Mouse (Mus musculus): ENCODE measurements around the gene Med12l. TPM values are rescaled to one million over a fixed set of nuclear protein-coding genes. Genes with fewer than 3 reads are reported as not detected.
"Not testable (repeated sequence)": the region's sequence is repeated elsewhere in the genome, so short reads cannot be mapped to it uniquely, and the experiment has no call there.

Med12l gene
- polyA plus RNA-seq, 1 experiment = 2.8 TPM

DNA sequence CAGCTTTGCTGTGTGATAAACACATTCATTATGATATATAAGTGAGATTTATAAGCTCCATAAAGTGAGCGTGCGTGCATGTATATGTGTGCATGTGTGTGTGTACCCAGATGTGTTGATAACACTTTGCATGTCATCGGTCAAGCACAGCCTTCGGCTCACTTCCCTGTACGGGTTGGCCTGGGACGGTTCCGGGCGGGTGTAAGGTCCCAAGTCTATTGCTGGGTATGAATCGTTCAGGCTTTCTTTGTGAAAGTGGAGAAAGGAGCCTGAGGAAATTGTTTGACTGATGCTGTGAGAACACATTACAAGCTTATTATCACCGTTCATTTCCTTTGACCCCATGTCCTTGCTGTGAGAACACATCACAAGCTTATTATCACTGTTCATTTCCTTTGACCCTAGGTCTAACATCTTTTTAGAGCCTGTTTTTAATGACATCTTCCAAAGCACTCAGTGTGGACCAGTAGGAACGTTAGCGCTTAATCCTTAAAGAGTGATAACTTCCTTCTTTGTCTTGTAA is 133.4 kb downstream of the Med12l start:
- no peak for DNase-seq (ENCODE audit: low read depth)

DNA sequence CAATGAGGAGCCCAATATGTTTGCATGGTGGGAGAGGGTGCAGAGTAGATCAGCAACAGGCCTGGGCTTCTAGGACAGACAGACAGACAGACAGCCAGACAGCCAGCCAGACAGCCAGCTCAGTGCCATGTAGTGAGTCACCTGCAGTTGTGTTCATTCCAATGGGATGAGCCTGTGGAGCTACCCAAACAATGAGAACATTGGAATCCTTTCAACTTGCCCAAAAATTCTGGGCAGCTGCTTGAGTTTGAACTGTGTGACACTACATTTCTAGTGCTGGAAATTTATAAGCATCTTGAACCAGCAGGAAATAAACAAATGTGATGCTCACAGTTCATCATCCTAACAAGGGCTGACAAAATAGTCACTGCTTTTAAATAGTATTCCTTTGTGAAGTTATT is 134.0 kb downstream of the Med12l start:
- no peak for DNase-seq (ENCODE audit: low read depth)

DNA sequence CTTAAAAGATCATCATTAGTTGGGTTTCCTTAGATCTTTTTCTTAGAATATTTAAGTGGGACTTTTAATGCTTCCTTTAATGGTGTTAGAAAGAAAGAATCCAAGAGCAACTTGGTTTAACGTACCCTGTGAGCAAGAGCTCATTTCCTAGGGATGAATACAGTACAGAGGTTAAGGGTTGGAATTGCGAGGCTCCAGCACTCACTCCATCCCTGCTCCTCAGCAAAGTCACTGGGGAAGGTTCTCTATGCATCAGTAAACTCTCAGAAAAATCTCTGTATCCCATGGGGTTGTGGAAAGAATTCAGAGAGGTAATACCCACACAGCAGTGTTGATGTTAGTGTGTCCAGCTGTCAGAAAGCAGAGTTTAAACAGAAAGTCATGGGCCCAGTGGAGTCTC is 134.5 kb downstream of the Med12l start:
- no peak for DNase-seq (ENCODE audit: low read depth)

DNA sequence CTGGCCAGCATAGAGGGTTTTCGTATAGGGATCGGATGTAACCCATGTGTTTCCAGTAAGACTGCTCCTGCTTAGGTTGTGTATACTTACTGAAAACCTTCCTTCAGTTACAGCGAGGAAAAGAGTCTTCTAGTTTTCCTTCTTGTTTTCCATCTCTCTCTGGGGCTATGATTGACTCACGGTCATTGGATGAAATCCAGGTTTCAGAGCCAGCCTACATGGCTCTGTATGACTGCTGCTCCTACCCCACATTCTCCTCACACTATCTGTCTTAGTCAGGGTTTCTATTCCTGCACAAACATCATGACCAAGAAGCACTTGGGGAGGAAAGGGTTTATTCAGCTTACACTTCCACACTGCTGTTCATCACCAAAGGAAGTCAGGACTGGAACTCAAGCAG is 135.3 kb downstream of the Med12l start:
- DNase-seq (ENCODE audit: low read depth) = not testable (repeated sequence)

DNA sequence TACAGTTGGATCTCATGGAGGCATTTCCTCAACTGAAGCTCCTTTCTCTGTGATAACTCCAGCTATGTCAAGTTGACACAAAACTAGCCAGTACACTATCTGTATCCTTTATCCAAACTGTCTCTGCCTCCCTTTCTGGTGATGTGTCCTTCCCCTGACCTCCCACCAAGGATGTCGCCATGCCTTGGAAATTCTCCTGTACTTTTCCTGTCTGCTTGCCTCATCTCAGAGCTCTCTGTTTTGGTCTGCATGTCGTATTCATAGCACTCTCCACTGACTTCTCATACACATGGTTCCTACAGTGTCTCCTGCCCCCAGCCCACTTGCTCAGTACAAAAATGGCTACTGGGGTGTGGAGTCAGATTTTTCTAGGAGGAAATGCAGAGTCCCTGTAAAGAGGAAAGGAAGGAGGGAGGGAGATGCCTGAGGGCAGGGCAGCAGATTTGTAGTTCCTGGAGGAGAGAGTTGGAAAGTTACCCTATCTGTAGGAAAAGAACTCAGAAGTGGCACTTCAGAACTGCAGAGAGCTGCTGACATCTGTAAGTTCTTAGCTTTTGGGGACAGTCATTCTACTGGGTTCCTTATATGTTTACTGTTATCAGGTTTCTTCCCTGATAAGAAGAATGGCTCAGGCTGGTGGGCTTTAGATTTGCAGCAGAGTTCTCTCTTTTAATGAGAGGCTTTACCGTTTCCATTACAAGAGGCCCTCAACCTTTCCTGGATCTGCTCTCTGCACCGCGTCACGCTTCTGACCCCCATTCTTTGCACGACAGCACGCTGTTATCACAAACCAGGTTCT is 136.1 kb downstream of the Med12l start:
- no peak for DNase-seq (ENCODE audit: low read depth)

DNA sequence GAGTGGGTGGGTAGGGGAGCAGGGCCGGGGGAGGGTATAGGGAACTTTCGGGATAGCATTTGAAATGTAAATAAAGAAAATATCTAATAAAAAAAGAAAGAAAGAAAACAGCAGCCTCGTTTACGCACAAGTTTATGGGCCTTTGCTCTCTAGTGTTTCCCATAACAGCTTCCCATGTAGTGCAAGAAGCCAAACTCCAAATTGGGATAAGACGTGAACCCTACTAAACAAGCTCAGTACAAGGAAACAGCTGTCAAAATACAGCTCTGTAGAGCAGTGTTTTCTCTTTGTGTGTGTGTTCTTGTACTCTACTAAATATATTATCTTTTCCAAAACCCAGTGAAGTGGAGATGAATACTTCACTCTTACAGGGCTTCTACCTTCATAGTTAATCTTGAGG is 139.6 kb downstream of the Med12l start:
- DNase-seq (ENCODE audit: low read depth) = no peak

DNA sequence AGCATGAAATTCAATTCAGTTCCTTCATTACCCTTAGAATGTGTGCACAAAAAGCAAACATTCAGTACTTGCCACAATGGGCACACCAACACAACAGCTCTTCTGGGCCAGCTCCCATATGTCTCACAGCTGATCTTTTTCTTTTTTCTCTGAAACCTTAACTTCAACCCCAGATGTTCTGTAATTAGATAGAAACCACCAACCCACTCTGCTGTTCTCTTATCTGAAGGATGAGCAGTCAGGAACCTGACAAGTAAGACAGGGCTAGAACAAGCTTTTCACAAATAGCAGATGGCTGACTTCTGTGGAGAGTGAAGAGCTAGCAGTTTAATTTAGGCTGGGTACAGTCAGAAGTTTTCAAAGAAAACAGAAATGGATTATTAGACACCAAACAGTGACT is 144.0 kb downstream of the Med12l start:
- no peak for DNase-seq (ENCODE audit: low read depth)

DNA sequence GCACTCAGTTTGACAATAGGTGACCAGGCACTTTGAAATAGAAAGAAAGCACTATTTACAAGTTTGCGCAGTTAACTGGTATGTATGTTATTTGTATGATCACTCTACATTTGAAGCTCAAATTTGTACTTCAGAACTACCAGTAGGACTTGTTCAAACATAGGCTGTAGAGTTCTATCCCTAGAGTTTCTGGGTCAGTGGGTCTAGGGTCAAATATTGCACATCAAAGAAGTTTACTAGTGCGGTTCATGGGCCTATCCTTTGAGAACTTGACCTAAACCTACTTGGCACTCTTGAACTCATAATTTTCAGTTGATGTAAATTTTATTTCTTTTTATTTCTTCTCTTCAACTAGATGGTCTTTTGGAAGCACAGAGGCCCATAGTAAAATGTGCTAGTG is 145.0 kb downstream of the Med12l start:
- DNase-seq (ENCODE audit: low read depth) = no peak

DNA sequence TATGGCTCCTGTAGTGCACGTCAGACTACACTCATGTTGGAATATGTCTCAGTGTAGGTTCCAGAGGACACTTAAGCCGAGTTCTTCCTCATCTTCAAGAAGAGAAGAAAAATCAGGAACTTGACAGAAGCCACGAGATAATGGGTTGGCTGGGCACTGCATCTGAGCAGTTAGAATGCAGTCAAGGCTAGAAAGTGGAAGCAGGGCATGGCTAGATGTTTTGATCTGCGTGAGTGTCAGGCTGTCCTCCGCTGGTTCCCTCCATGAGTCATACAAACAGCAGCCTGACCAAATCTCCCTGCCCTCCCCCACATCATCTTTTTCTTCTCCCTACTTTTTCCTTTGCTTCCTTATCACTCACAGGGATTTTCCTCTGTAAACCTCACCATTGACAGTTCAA is 147.8 kb downstream of the Med12l start, which contains the start of gene P2ry14:
P2ry14 (minus strand) TSS at position 195 of the 400 bp plus-strand sequence.
- DNase-seq (ENCODE audit: low read depth) = no peak

DNA sequence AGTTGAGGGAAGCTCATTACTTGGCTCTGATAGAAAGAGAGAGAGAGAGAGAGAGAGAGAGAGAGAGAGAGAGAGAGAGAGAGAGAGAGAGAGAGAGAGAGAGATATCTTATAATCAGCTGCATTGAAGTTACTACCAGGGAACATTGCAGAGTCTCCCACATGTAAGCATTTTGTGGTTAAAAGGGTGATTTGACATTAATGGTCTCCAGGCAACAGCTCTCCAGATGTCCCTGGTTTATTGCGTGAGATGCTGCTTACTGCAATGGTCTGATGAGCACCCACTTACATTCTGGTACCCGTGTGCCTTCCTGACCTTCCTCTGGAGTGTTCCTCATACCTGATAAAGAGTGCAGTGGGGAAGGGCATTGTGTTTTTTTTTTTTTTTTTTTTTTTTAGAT is 149.3 kb downstream of the Med12l start:
- no peak for DNase-seq (ENCODE audit: low read depth)

DNA sequence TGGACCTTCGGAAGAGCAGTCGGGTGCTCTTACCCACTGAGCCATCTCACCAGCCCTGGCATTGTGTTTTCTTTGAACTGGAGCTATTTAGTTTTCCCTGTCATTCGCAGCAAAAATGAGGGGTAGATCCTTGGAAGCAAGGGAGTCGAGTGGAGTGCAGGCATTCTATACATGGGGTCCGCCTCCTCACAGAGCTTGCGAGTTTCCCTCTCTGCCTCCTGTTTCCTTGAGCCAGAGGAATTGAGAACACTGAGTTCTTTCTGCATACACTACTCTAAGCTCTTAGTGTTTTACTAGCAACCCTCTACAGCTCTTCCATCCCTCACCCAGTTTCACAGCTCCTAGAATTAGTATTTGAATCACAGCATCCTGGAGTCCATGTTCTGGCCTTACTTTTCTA is 149.8 kb downstream of the Med12l start:
- DNase-seq (ENCODE audit: low read depth) = no peak

DNA sequence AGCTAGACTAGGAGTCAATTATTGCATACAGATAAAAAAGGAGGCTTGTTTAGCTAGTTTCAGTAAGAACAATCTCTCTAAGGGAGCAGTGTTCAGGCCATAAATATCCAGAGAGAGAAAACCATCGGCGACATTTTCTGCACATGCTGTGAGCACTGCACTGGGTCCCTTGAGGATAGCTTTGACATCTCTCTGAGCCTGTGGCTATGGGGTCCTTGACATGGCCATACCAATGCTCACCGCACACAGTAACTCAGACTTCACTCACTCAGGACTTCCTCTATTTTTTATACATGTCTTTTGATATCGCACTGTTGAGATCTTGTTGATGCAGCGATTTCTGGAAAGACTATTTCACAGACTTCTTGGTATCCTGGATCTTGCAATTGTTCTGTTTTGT is 151.4 kb downstream of the Med12l start:
- no peak for DNase-seq (ENCODE audit: low read depth)

DNA sequence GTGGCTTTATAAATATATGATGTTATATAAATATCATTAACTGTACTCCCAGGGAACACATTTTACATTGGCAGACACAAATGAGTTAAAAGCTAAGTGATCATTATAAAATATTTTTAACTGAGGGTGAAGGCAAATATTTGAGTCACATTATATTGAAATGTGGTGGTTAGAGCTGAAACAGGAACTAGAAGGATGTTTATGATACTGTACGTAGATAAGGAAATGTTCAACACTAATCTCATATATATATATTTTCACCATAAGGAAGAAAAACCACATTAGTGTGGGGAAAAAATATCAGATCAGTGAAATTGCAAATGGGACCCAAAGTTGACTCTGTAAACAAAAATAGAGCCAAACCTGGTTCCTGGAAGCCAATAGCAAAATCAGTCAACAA is 154.8 kb downstream of the Med12l start:
- no peak for DNase-seq (ENCODE audit: low read depth)

DNA sequence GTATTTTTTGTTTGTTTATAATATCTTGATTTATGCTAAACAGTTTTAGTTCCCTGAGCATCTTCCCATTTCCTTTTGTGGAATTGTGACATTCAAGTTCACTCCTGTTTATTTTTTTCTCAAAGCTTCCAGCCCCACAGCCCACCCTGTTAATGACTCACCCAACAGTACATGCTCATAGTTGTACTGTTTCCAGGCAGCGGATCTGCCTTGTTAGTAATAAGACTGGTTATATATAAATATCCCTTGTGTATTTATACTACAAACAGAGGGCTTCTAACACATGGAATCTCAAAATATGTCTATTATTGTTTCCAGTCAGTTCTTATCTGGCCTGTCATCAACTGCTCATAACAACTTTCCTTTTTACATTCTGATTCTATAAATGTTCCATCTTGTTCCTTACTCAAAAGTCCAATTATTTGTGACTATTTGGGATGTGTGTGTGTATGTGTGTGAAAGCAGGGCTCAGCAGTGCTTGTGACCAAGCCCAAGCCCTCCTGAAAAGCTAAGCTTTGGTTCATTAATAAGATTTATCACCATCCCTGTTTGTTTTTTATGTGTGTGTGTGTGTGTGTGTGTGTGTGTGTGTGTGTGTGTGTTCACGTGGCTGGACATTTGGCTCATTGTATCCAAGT is 161.9 kb downstream of the Med12l start:
- DNase-seq (ENCODE audit: low read depth) = no peak

DNA sequence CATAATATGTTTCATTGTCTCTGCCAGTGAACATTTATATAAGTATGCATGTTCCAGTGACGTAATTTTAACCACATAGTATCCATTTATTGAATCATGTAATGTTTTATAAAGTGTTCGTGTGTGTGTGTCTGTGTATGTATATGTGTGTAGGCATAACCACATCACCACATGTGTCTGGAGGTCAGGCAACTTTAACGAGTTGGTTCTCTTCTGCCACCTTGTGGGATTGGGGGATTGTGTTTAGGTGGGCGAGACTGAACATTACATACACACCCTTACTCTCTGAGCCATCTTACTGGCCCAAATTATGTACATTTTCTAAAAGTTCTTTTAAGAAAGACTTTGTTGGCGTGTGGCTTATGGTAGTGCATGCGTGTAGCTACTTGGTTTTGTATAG is 162.9 kb downstream of the Med12l start:
- no peak for DNase-seq (ENCODE audit: low read depth)

DNA sequence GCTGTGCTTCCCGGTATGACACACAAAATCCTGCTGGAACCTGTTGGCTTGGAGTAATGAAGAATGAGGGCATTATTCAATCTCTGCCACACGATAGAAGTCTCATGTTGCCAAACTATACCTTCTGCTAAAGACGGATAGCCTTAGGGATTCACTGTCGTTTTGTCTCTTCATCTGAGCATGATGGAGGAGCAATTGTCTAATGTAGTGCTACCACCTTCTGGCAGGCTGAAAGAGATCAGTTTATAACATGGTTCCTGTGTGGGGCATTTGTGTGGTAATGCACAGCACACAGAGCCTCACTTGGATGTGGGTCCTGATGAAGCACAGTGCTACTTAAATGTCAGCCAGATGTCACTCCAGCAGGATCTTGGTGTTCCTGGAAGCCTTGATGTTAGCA is 163.6 kb downstream of the Med12l start:
- DNase-seq (ENCODE audit: low read depth) = peak; percentile 36

DNA sequence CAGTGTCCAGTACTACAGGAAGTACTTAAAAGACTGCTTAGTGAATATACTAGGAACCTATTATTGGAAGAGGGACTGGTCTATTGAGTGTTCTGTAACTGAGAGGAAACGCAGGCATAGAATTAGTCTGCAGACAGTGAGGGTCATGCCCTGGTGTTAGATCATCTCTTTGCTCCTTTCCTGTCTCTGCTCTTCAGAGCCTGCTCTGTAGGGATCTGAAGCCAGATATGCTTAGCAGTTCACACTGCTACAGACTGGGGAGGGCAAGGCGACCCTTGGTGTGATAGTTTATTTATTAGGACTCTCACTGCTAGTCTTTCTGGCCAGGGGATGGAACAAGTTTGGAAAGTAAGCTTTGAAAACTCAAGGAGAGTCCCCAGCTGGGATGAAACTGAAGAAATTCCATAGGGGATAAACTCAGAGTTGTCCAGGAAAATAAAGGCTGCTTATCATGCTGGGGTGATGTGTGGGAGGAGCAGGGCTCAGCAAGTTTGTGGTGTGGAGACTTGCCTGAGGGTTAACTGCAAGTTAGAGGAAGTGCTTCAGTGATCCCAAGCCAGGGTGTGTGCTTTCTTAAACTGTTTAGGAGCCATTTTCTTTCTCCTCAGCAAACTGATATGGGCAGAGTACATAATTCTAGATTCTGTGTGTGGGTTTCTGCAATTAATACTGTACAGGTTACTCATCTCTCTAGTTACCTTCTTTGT is 164.4 kb downstream of the Med12l start:
- DNase-seq (ENCODE audit: low read depth) = no peak

DNA sequence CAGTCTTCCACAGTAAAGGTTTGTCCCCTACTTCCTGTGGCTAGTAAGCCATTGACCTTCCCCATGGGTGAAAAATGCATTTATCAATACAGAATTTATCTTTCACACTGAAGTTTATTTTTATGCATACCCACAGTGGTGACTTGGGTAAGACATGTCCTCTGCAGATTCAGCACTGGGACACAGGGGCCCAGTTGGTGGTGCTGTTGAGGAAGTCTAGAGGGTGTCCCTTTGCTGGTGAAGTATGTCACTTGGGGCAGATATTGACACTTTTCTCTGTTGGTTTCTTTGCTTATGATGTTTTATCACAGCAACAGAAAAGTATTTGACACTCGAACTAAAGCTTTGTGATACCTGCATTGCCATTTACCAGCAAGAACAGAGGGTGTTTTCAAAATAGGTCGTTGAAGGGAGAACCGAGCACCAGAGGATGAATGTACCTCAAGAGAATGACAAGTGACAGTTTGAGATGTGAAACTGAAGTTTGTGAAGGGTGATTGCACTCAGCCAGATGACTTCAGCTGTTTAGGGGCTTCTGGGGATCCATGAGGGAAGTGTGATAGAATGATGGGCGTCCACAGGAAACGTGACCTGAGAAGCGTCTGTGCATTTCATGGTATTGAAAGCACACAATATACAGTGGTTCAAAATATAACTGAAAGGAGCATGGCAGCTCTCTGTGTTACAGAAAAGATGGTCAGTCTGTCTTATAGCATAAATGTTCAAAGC is 169.0 kb downstream of the Med12l start:
- no peak for DNase-seq (ENCODE audit: low read depth)

DNA sequence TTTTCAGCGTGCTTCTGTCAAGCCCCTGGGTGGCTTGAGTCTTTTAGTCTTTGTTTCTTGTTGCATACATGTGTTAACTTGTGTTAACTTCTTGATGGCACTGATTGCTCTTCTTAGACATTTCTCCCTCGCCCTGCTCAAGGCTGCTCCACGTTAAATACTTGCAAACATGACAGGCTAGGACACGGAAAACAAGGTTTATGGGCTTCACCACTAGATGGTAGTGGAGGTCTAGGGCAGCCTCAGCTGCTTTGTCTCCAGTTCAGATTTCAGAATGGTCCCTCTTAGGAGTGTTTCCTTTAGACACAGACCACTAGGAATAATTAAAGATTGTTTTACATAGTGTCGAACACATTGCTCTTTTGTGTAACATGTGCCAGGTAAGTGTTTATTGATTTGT is 169.6 kb downstream of the Med12l start:
- no peak for DNase-seq (ENCODE audit: low read depth)

DNA sequence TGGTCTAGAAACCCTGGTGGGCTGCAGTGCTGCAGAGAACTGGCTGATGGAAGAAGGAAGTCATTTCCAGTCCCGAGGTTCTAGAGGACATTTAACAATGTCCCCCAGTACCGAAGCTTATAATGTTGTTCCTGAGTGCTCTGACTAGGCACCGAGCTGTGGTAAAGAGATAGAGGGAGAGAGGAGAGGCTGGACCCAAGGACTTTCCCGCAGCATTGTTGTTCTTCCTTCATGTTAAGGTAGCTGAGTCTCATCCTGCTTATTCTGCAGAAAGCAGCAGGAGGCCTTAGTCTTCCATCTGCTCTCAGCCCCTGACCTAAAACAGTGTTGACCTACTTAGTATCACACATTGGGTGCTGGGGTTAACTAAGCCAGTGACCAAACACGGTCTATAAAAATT is 171.2 kb downstream of the Med12l start:
- DNase-seq (ENCODE audit: low read depth) = no peak

DNA sequence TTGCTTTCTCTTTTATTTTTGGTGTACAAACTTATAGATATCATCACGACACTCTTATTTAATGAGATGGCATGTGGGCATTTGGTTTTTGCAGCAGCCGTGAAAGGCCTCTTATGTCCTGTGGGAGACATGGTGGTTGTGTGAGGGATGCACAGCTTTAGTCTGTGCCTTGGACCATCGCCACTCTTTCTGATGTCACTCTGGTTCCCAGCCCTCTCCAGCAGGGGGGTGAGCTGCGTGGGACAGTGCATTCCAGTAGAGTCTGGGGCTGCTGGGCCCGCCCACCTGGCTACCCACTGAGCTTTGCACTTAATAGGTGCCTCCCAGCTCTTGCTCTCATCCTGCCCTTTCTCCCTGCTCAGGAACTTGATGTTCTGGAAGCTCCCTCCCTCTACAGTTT is 175.5 kb downstream of the Med12l start:
- DNase-seq (ENCODE audit: low read depth) = no peak

DNA sequence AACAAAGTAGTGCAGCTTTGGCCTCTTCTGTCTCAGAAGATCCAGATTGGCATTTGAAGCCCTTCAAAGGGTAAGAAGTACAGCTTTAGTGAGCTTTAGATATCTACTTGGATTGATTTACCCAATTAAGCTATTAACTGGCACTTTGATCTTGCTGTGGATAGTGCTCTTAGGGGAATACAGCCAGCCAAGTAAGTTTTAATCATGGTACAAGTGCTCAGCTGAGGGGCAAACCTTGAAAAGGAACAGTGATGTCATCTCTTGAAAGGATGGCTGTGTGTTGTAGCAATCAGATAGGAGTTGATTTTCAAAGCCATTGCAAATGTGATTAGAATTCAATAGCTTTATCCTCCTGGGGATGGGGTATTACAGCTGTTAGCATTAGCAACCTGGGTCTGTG is 176.5 kb downstream of the Med12l start:
- no peak for DNase-seq (ENCODE audit: low read depth)
